Mouse (Mus musculus) CH12.LX (cell line): ENCODE data around the gene Cep135. TPM values are rescaled to one million over a fixed set of nuclear protein-coding genes. Genes with fewer than 3 reads are reported as not detected.

ENCODE experiments used
- DNase-seq: peaks from one replicate; pipeline ENCODE4 v3.0.0-alpha.2; 2013; ENCODE audit errors: extremely low read depth
- H3K27ac ChIP-seq: 2 replicates; pipeline ENCODE4 v1.5.1; 2012; ENCODE audit warnings: low read depth, mild to moderate bottlenecking, control low read depth, moderate library complexity; ENCODE audit not compliant: insufficient read depth
- H3K27me3 ChIP-seq: replicated peaks from 2 replicates; pipeline ENCODE3; 2012; ENCODE audit warnings: inconsistent platforms
- H3K36me3 ChIP-seq, 2 experiments: replicated peaks in 1 of 2; 2 replicates each; pipeline versions ENCODE3 to v1.6.1; 2012; ENCODE audit warnings: inconsistent platforms in 1 of 2, low read length in 1 of 2, mild to moderate bottlenecking in 1 of 2, mixed read lengths in 1 of 2, moderate library complexity in 1 of 2; ENCODE audit not compliant: control insufficient read depth in 1 of 2, insufficient read depth in 1 of 2
- H3K4me1 ChIP-seq, 2 experiments: 2 replicates each; pipeline ENCODE4 v1.6.1; 2012; ENCODE audit warnings: inconsistent platforms in 1 of 2, moderate library complexity in 1 of 2; ENCODE audit not compliant: insufficient read depth in 2 of 2, control insufficient read depth in 1 of 2
- H3K4me2 ChIP-seq: 2 replicates; pipeline ENCODE4 v1.6.1; 2012; ENCODE audit warnings: low read depth, mild to moderate bottlenecking, control low read depth; ENCODE audit not compliant: poor library complexity, insufficient read depth, severe bottlenecking
- H3K4me3 ChIP-seq, 3 experiments: fragments of 150-350 bp in 1 of 3; sonication (generic) in 1 of 3; replicated peaks in 1 of 3; 2 replicates each; pipeline versions ENCODE3 to v1.5.1; 2011 to 2012; ENCODE audit warnings: low read depth in 2 of 3, low read length in 2 of 3, mild to moderate bottlenecking in 2 of 3, moderate library complexity in 2 of 3, control low read depth in 1 of 3, improper control_type of control experiment in 1 of 3, inconsistent platforms in 1 of 3, mixed read lengths in 1 of 3; ENCODE audit not compliant: poor library complexity in 1 of 3
- H3K79me2 ChIP-seq: replicated peaks from 2 replicates; pipeline ENCODE4 v1.6.1; 2012; ENCODE audit warnings: mild to moderate bottlenecking, moderate library complexity; ENCODE audit not compliant: control insufficient read depth, poor library complexity, insufficient read depth, severe bottlenecking; ENCODE audit errors: extremely low read depth
- H3K9ac ChIP-seq: 2 replicates; pipeline ENCODE4 v1.6.1; 2012; ENCODE audit warnings: low read depth, mild to moderate bottlenecking, control low read depth, moderate library complexity; ENCODE audit not compliant: insufficient read depth
- H3K9me3 ChIP-seq: replicated peaks from 2 replicates; pipeline ENCODE3; 2012; ENCODE audit warnings: low read length, inconsistent platforms, mixed read lengths
- CHD1 ChIP-seq: IDR thresholded peaks from 2 replicates; pipeline ENCODE4 v1.6.1; 2012; ENCODE audit warnings: low read depth, low read length, improper control_type of control experiment, inconsistent platforms
- CHD2 ChIP-seq: IDR thresholded peaks from 2 replicates; pipeline ENCODE4 v1.6.1; 2011; ENCODE audit warnings: low read length, improper control_type of control experiment
- CTCF ChIP-seq, 2 experiments: IDR thresholded peaks in 1 of 2; conservative IDR thresholded peaks in 1 of 2; 2 replicates each; pipeline ENCODE4 v1.5.1; 2011 to 2012; ENCODE audit warnings: low read depth in 2 of 2, low read length in 2 of 2, improper control_type of control experiment in 1 of 2, inconsistent platforms in 1 of 2, mild to moderate bottlenecking in 1 of 2, moderate library complexity in 1 of 2
- E2F4 ChIP-seq: IDR thresholded peaks from 2 replicates; pipeline ENCODE4 v1.6.1; 2011; ENCODE audit warnings: low read depth, low read length, improper control_type of control experiment; ENCODE audit not compliant: insufficient replicate concordance
- ELF1 ChIP-seq: IDR thresholded peaks from 2 replicates; pipeline ENCODE4 v1.6.1; 2014; ENCODE audit warnings: low read depth, mild to moderate bottlenecking, inconsistent platforms, low read length, improper control_type of control experiment
- ETS1 ChIP-seq: conservative IDR thresholded peaks from 2 replicates; pipeline ENCODE4 v1.6.1; 2012; ENCODE audit warnings: low read depth, mild to moderate bottlenecking, inconsistent platforms, low read length, improper control_type of control experiment, moderate library complexity
- GABPA ChIP-seq: IDR thresholded peaks from 2 replicates; pipeline ENCODE4 v1.6.1; 2012; ENCODE audit warnings: low read depth, low read length, improper control_type of control experiment, inconsistent platforms; ENCODE audit not compliant: insufficient replicate concordance
- JUN ChIP-seq: IDR thresholded peaks from 2 replicates; pipeline ENCODE4 v1.6.1; 2011; ENCODE audit warnings: low read depth, mild to moderate bottlenecking, low read length, improper control_type of control experiment, moderate library complexity; ENCODE audit not compliant: insufficient read depth
- JUND ChIP-seq: conservative IDR thresholded peaks from 2 replicates; pipeline ENCODE4 v1.6.1; 2011; ENCODE audit warnings: low read depth, low read length, improper control_type of control experiment
- MAFK ChIP-seq: IDR thresholded peaks from 2 replicates; pipeline ENCODE4 v1.6.1; 2011; ENCODE audit warnings: low read length, improper control_type of control experiment; ENCODE audit not compliant: insufficient replicate concordance
- MAZ ChIP-seq: IDR thresholded peaks from 2 replicates; pipeline ENCODE4 v1.6.1; 2012; ENCODE audit warnings: low read depth, mild to moderate bottlenecking, inconsistent platforms, low read length, improper control_type of control experiment, moderate library complexity
- MEF2A ChIP-seq: IDR thresholded peaks from 2 replicates; pipeline ENCODE4 v1.6.1; 2014; ENCODE audit warnings: low read depth, mild to moderate bottlenecking, inconsistent platforms, low read length, improper control_type of control experiment, borderline replicate concordance
- MXI1 ChIP-seq: IDR thresholded peaks from 2 replicates; pipeline ENCODE4 v1.6.1; 2011; ENCODE audit warnings: mild to moderate bottlenecking, low read depth, low read length, improper control_type of control experiment
- MYC ChIP-seq: IDR thresholded peaks from 2 replicates; pipeline ENCODE4 v1.6.1; 2011; ENCODE audit warnings: low read depth, mild to moderate bottlenecking, improper control_type of control experiment, low read length
- NELFE ChIP-seq: IDR thresholded peaks from 2 replicates; pipeline ENCODE4 v1.6.1; 2011; ENCODE audit warnings: low read depth, low read length, improper control_type of control experiment
- NRF1 ChIP-seq: IDR thresholded peaks from 2 replicates; pipeline ENCODE4 v1.6.1; 2014; ENCODE audit warnings: low read depth, mild to moderate bottlenecking, inconsistent platforms, low read length, improper control_type of control experiment, moderate library complexity
- RAD21 ChIP-seq: IDR thresholded peaks from 2 replicates; pipeline ENCODE4 v1.6.1; 2011; ENCODE audit warnings: low read depth, mild to moderate bottlenecking, low read length, improper control_type of control experiment, moderate library complexity
- SIN3A ChIP-seq: IDR thresholded peaks from 2 replicates; pipeline ENCODE4 v1.6.1; 2012; ENCODE audit warnings: low read length, improper control_type of control experiment, inconsistent platforms
- TBP ChIP-seq: conservative IDR thresholded peaks from 2 replicates; pipeline ENCODE4 v1.6.1; 2011; ENCODE audit warnings: low read depth, low read length, improper control_type of control experiment
- UBTF ChIP-seq: IDR thresholded peaks from 2 replicates; pipeline ENCODE4 v1.6.1; 2012; ENCODE audit warnings: low read depth, mild to moderate bottlenecking, inconsistent platforms, low read length, improper control_type of control experiment, moderate library complexity
- USF1 ChIP-seq: IDR thresholded peaks from 2 replicates; pipeline ENCODE4 v1.6.1; 2014; ENCODE audit warnings: low read depth, mild to moderate bottlenecking, inconsistent platforms, low read length, improper control_type of control experiment
- USF2 ChIP-seq: conservative IDR thresholded peaks from 2 replicates; pipeline ENCODE4 v1.6.1; 2011; ENCODE audit warnings: low read depth, low read length, improper control_type of control experiment
- ZC3H11A ChIP-seq: IDR thresholded peaks from 2 replicates; pipeline ENCODE4 v1.6.1; 2012; ENCODE audit warnings: low read depth, mild to moderate bottlenecking, inconsistent platforms, low read length, improper control_type of control experiment
- ZNF384 ChIP-seq: IDR thresholded peaks from 2 replicates; pipeline ENCODE4 v1.6.1; 2012; ENCODE audit warnings: low read depth, low read length, improper control_type of control experiment, inconsistent platforms
- dilution Hi-C: fragments of 300-500 bp; cut with MboI; formaldehyde crosslinking; loops from 2 replicates; pipeline ENCODE4 v1.14.3; 2020; ENCODE audit warnings: low sequenced_read_pairs; ENCODE audit not compliant: extremely low pct_unique_long_range_greater_than_20kb, extremely low pct_ligation_motif_present
- in situ Hi-C: fragments of 300-500 bp; cut with MboI; formaldehyde crosslinking; loops from 3 replicates; pipeline ENCODE4 v1.14.3; 2019; ENCODE audit warnings: low sequenced_read_pairs, low pct_ligation_motif_present, low pct_unique_long_range_greater_than_20kb, mixed read lengths
- polyA plus RNA-seq: library from polyadenylated mRNA; unstranded; fragments of >175 nt; gene quantifications from 2 replicates; pipeline ENCODE4 v1.2.1, GENCODE M21; 2012; ENCODE audit warnings: low read depth; ENCODE audit not compliant: insufficient read length
- total RNA-seq, 2 experiments: library from RNA; depleted of rRNA; stranded (reverse); fragments of 300-350 nt in 1 of 2; fragments of >200 nt in 1 of 2; gene quantifications; 2 replicates each; pipeline ENCODE4 v1.2.3; 2012 to 2014

The Cep135 gene
- total and polyA plus RNA-seq, 3 experiments, result 8.0 to 12.1 (median 11.7) TPM

- H3K79me2 ChIP-seq, result no peaks in the 10 kb centered on the region
- H3K9me3 ChIP-seq, result no peaks in the 10 kb centered on the region
- H3K4me3 ChIP-seq, result no peak overlapping the region
- H3K36me3 ChIP-seq, result no peaks in the 10 kb centered on the region
- no peak for DNase-seq
- no peak overlapping the region for H3K27ac ChIP-seq
- TF ChIP-seq CTCF (conservative IDR thresholded peaks at IDR 0.05 in 1 of 2, IDR thresholded peaks at IDR 0.05 in 1 of 2; ENCODE audit: low read depth in 2 of 2, low read length in 2 of 2), result no peak
- no peak for TF ChIP-seq UBTF
- TF ChIP-seq ZC3H11A, result no peak
- TF ChIP-seq CHD2, result no peak
- TF ChIP-seq NELFE, result no peak
- no peak for TF ChIP-seq SIN3A
- TF ChIP-seq E2F4, result no peak
- no peak for TF ChIP-seq NRF1
- no peak for TF ChIP-seq RAD21
- TF ChIP-seq CHD1, result no peak
- no peak for TF ChIP-seq JUND
- no peak for TF ChIP-seq GABPA
- no peak for TF ChIP-seq ZNF384
- no peak for TF ChIP-seq MAFK
- TF ChIP-seq MEF2A, result no peak
- no peak for TF ChIP-seq MYC
- no peak for TF ChIP-seq ETS1
- no peak for TF ChIP-seq USF1
- no peaks in the 10 kb centered on the region for H3K27me3 ChIP-seq
- no peaks in the 10 kb centered on the region for H3K4me1 ChIP-seq
- dilution Hi-C loops (no loop called here), in situ Hi-C loops (no loop called here)
- no peak overlapping the region for H3K9ac ChIP-seq
- H3K4me2 ChIP-seq, result no peak overlapping the region
Measured at GRCm38 (mm10) chr5:76680959-76681358, 92.5 kb downstream of the Cep135 start.

GRCm38 (mm10) chr5:76681895-76682656 is 93.6 kb downstream of the Cep135 start:
- dilution Hi-C loops, result no loop called here

More at GRCm38 (mm10) chr5:76681895-76682656, 93.6 kb downstream of the Cep135 start:
- no peaks in the 10 kb centered on the region for H3K27me3 ChIP-seq
- H3K27ac ChIP-seq, result no peak overlapping the region
- no peak for TF ChIP-seq RAD21
- TF ChIP-seq TBP, result no peak
- no peak for TF ChIP-seq ZNF384
- no peak for TF ChIP-seq UBTF
- no peak for TF ChIP-seq SIN3A
- TF ChIP-seq MXI1, result no peak
- no peak for TF ChIP-seq ZC3H11A
- TF ChIP-seq MYC, result no peak
- no peak for TF ChIP-seq USF2
- TF ChIP-seq MAZ, result no peak
- no peak for TF ChIP-seq JUN
- TF ChIP-seq ELF1, result no peak
- no peak for TF ChIP-seq E2F4
- no peak overlapping the region for H3K9ac ChIP-seq
- no peaks in the 10 kb centered on the region for H3K9me3 ChIP-seq
- no peak for DNase-seq
- no peak overlapping the region for H3K4me2 ChIP-seq
- no peaks in the 10 kb centered on the region for H3K36me3 ChIP-seq
- H3K4me3 ChIP-seq, result no peak overlapping the region
- in situ Hi-C loops, result no loop called here
- H3K4me1 ChIP-seq, result no peaks in the 10 kb centered on the region
- H3K79me2 ChIP-seq, result no peaks in the 10 kb centered on the region
